Mouse (Mus musculus): ENCODE measurements around the gene Fkbp5.

DNA sequence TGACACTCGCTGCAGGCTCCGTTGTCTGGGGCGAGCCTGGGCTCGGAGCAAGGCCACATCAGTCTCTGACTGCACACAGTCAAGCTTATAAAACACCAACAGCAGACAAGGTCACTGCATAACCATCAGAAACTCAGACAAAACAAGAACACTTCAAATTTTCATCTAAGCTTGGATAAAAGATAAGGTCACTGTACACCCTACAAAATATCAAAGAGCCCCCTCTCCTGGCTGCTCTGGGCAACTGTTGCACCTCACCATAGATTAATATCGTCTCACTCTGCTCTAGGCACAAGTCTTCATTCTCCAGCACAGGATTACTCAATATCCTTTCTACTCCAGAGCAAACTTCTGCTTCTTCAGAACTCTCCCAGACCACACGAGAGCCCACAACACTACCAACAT lies 85.4 kb downstream of the Fkbp5 start:
- TF ChIP-seq CTCF (IDR thresholded peaks at IDR 0.05; ENCODE audit: low read depth) (peak; percentile 38; the same call in 1 of the 2 replicates), EP300 (IDR thresholded peaks at IDR 0.05; ENCODE audit: low read depth) (no peak)
